Mouse (Mus musculus) retina, adult 2 months (tissue): ENCODE data around the gene Mael.

Source experiments
- DNase-seq: peaks from one replicate; pipeline ENCODE4 v3.0.0-alpha.2; 2012; ENCODE audit warnings: low read depth, low spot score

Mael gene

GRCm38 (mm10) chr1:166238315-166238969 lies at the start of gene Mael:
Mael (minus strand) TSS chr1:166238747.
- DNase-seq = no peak

DNA sequence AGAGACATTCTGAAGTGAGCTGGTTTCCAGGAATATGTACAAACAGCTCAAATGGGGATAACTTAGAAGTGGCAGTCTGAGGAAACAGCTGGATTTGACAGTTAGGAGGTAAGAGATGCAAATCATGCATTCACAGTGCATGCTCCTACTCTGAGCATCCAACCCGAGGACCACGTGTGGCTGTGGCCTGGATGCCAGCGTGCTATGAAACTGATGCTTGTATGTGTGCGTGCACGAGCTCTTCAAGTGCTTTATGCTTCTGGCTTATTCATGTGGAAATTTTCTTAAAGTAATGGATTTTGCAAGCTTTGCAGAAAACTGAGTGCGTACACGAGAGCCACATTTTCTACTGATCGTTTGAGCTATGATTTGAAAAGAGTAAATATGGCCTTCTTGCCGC lies 47.7 kb upstream of the Mael start:
- DNase-seq = no peak

DNA sequence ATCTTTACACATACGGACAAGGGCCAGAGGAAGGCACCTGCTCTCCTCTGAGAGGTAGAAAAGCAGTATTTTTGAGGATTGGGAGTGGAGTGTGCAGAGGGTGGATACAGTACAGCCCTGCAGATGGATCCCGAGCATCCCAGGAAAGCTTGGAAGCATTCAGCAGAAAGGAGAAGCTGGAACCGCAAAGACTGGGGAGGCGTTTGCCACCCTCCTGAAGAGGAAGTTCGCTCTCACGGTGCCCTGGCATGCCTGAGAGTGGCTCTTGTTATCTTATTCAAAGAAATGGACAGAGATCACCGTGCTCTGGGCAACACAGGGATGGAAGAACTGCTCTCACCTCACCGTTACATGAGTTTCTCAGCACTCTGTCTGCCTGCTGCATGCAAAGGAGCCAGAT lies 45.8 kb upstream of the Mael start:
- DNase-seq = no peak

DNA sequence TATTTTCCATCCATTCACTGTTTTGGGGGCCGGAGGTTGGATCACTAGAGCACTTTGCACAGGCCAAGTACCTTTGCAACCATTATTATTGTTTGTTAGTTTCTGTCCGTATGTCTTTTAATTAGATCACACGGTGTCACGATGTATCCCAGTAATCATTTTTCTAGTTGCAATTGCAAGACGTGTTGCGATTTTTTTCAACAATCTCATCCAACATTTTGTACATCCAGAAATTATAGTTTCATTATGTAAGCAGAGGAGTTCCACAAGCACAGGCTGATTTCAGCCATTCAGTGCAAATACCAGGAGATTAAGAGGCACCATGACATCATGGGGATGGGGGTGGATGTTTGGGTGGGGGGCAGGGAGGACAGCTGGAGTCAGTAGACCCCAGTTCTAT lies 44.9 kb upstream of the Mael start:
- DNase-seq = no peak

GRCm38 (mm10) chr1:166282597-166283210 lies 44.2 kb upstream of the Mael start:
- DNase-seq = no peak

DNA sequence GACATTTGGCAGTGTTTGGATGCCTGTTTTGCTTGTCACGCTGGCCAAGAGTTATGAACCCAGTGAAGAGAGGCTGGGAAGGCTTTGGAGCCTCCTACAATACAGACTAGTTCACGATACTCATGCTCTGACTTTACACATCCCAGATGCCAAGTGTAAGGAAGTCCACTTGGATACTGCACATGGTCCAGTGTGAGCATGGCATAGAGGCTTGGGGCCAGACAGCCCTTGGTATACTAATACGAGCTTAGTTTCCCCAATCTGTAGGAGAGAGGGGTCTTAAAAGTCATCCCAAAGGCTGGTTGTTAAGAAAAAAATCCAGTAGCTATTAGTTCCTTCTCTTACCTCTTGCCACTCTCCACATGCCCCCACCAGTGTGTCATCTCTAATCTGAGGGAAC lies 43.3 kb upstream of the Mael start:
- DNase-seq = no peak

GRCm38 (mm10) chr1:166281287-166281686 lies 42.7 kb upstream of the Mael start:
- DNase-seq = no peak

DNA sequence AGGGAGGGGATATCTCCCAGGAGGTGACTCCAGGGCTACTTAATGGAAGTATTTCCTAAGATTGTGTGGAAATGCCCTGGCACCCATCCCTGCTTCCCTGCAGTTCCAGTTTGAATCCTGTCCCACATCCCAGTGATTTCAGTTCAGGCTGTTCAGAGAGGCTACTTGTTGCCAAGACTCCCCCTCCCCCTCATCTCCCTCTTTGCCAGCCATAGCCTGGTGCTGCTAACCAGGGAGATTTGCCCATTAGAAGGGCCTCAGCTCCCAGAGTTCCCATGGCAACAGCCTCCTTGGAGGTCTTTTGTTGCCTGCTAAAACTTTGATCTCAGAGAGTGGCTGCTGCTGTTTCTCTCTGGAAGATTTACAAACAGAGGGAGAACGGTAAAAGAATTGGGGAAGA lies 42.0 kb upstream of the Mael start:
- DNase-seq = no peak

DNA sequence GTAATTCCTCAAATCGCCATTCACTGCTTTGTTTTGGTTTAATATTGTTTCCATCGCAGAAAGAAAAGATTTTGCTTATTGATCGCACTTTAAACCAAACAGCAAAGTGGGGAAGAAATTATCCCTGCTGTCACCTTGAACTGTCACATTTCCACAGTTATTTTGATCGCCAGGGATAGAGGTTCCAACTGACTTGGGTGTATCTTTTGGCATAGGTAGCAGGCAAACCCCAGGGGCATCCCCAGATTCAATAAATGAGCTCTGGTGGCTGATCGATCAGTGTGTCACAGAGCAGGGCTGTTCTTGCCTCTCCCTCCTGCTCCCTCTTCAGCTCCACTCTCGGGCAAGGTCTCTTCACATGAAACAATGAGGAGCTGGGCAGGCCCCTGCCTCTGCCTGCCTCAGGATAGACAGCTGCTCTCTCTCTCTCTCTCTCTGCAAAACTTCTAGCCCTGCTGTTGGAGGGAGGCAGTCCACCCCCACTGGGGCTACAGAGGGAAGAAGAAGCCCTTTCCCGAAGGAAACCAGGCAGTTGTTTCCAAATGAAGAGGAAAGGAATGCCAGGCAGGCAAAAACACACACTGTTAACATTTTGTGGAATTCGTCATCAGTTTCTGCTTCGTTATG lies 41.1 kb upstream of the Mael start:
- DNase-seq = no peak

DNA sequence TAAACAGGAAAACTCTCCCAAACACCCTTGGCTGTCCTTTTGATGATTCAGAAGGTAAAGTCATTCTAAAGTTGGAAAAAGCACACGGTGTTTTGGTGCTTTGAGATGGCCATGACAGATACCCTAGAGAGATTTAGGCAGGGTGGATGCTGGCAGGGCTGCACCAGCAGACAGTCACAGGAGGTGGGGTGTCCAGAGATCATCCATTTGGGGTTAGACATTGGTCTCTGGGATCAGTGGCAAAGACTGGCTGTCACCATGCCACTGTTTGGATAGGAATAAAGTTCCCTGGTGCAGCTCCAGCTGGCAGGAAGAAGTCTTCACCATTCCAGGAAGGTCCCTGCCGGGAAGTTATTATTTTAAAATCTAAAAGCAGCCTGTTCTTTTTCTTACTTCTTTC lies 40.2 kb upstream of the Mael start:
- no peak for DNase-seq

DNA sequence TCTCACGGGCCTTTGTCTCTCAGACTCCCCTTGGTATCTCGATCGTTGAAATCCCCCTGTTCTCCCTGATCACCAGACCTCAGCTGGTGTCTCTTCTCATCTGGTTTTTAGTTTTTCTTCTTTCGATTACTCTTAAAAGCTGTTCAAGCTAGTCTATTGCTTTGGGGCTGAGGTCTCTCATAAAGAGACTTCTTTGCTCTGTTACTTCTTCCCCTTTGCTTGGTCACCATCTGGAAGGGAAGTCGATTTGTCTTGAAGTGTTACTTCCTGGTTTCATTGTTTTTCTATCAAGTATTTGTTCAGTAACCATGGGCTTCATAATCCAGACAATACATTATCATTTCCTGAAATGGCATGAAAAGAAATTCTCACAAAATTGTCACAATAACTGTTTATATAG lies 29.7 kb upstream of the Mael start:
- no peak for DNase-seq

DNA sequence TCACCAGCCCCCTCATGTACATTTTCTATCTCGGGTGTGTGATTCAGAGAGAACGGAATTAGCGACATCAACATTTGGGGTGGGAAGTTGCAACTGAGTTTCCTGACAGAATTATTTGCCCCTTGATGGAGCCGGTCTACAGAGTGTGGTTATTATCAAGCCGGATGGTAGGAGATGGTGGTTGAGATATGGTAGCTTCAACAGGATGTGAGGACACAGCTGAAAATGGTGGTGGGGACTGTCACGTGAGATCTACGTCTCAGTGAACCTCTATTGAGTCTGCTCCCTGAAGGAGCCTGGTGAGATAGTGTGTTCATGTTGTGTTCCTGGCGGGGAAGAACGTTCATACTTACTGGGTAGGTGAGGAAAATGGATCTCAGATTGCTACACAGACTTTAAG lies 28.4 kb upstream of the Mael start:
- no peak for DNase-seq

- DNase-seq = no peak
These were observed 27.6 kb upstream of the Mael start for GRCm38 (mm10) chr1:166266001-166266705.

GRCm38 (mm10) chr1:166259526-166259925 lies 21.0 kb upstream of the Mael start:
- no peak for DNase-seq

GRCm38 (mm10) chr1:166256898-166257297 lies 18.4 kb upstream of the Mael start:
- no peak for DNase-seq

GRCm38 (mm10) chr1:166256302-166256701 lies 17.8 kb upstream of the Mael start:
- no peak for DNase-seq

- DNase-seq = no peak
These were observed 17.1 kb upstream of the Mael start for GRCm38 (mm10) chr1:166255651-166256050.

GRCm38 (mm10) chr1:166255091-166255490 lies 16.5 kb upstream of the Mael start:
- no peak for DNase-seq

DNA sequence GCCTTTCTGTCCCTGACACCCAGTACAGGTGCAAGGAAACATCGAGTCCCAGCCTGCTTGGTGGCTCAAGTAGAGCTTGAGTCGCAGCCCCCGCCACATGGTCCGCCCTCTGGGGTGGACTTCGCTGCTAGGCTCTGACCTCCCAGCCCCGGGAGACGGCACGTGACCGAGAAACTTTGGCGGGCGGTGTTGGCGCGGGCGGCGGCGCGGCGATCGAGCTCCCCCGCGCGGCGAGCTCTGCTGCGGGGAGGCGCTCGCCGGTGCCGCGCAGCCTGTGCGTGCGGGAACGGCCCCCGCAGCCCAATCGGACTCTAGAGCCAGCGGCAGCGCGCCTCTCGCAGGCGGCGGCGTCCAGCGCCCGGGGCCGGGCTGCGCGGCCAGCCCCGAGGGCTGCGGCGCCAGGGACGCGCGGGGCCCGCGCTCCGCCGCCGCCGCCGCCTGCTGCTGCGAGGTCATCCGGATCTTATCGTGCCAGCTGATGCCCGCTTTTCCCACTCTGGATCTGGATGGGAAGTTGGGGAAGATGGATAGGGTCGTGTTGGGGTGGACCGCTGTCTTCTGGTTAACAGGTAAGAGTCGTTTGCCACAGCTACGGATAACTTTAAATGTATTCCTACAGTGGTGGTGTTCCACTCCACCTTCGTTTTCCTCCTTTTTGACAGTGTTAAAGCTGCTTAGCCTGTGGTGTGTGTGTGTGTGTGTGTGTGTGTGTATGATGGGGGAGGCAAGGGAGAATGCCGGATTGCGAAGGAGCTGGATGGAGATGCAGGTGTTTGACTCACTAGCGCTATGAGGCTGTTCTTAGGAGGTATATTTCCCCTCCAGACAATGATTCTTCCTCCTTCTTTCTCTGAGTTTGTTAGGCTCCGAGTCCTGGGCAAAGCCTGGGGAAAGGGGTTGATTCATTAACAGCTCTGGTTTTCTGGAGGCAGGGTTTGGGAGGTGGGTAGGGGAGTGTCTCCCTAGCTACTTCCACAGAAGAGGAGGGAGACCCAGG lies 15.6 kb upstream of the Mael start, which contains the start of gene Ildr2:
Ildr2 (plus strand) TSS at position 242 of the 997 bp plus-strand sequence.
- DNase-seq = no peak

GRCm38 (mm10) chr1:166244285-166244684 lies 5.7 kb upstream of the Mael start:
- no peak for DNase-seq

GRCm38 (mm10) chr1:166214181-166214580 lies 24.4 kb downstream of the Mael start:
- DNase-seq = no peak
